Comparison of ENCODE assay signal across 23 mouse cellular contexts in the genomic region with DNA sequence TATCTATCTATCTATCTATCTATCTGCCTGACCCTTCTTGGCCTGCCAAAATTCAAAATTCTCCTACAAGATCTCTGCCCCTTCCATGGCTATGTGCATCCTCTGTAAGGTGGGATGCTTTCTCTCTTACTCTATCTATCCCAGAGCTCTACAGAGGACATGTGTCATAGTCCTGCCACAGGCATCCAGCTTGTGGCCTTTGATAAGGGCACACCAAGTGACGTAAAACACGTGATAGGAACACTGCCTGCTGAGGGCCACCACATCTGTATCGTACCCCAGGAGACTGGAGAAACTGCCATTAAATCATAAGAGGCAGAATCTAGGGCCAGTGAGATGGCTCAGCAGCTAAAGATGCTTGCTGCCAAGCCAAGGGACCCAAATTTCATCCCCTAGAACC. TPM values are rescaled to one million over a fixed set of nuclear protein-coding genes. Genes with fewer than 3 reads are reported as not detected.
DNase-seq lines count a peak whose midpoint lies in the region; ATAC-seq and TF ChIP-seq lines count a peak whose summit lies in the region.
"Had no signal": no experiment of that assay in that cellular context is flagged by ENCODE, and none has a peak within 500 bp of the region (broad histone marks: within the 10 kb centered on the region; RNA-seq: fewer than 3 reads in every experiment).

No protein-coding gene starts in this region.

- 86% methylated on average over 3 of the region's 3 CpGs for WGBS in forebrain, embryonic 12.5 days
- 88% methylated on average over 3 of the region's 3 CpGs for WGBS in forebrain, embryonic 13.5 days
- WGBS in liver, embryonic 12.5 days (ENCODE audit: insufficient replicate concordance) = 48% methylated on average over 3 of the region's 3 CpGs
- 32% methylated on average over 3 of the region's 3 CpGs for WGBS in liver, embryonic 16.5 days (ENCODE audit: insufficient replicate concordance)

- no peak for ATAC-seq in forebrain, embryonic 12.5 days (ENCODE audit: low FRiP score)
- no peak for ATAC-seq in forebrain, embryonic 13.5 days
- peak; percentile 82 for ATAC-seq in liver, embryonic 12.5 days
- peak; percentile 87 for ATAC-seq in liver, embryonic 16.5 days (ENCODE audit: low read depth)

- no peaks in the 10 kb centered on the region for H3K79me2 ChIP-seq in MEL (ENCODE audit: control insufficient read depth, insufficient read depth, low read length, poor library complexity)

- no peak overlapping the region for H3K4me3 ChIP-seq in forebrain, embryonic 12.5 days (replicated peaks)
- H3K4me3 ChIP-seq in forebrain, embryonic 13.5 days = no peak overlapping the region
- no peak overlapping the region for H3K4me3 ChIP-seq in liver, embryonic 12.5 days
- H3K4me3 ChIP-seq in MEL (ENCODE audit: control insufficient read depth in 1 of 2, insufficient read depth in 1 of 2, low read depth in 2 of 2, low read length in 2 of 2) = no peak overlapping the region
- no peak overlapping the region for H3K4me3 ChIP-seq in liver, embryonic 16.5 days (ENCODE audit: low read depth, low read length)
- H3K4me3 ChIP-seq: embryonic facial prominence, embryonic 15.5 days; heart, adult 2 months; heart, embryonic 13.5 days; neural tube, embryonic 12.5 days had no signal

- no peak for TF ChIP-seq EP300 in MEL (IDR thresholded peaks at IDR 0.05; ENCODE audit: low read depth in 1 of 2, low read length in 2 of 2)

- H3K36me3 ChIP-seq in forebrain, embryonic 12.5 days (replicated peaks) = no peaks in the 10 kb centered on the region
- peaks cover 5% of the 10 kb centered on the region; the same call in 1 of the 2 replicates for H3K36me3 ChIP-seq in forebrain, embryonic 13.5 days (ENCODE audit: poor library complexity, severe bottlenecking)
- no peaks in the 10 kb centered on the region for H3K36me3 ChIP-seq in liver, embryonic 12.5 days
- H3K36me3 ChIP-seq in MEL (ENCODE audit: control insufficient read depth in 1 of 2, insufficient read depth in 2 of 2, low read length in 2 of 2) = no peaks in the 10 kb centered on the region
- H3K36me3 ChIP-seq in liver, embryonic 16.5 days (ENCODE audit: control insufficient read depth, insufficient read depth) = no peaks in the 10 kb centered on the region
- H3K36me3 ChIP-seq: embryonic facial prominence, embryonic 15.5 days; heart, embryonic 13.5 days; neural tube, embryonic 12.5 days had no signal

- TF ChIP-seq RAD21 in MEL (IDR thresholded peaks at IDR 0.05; ENCODE audit: low read depth, low read length) = no peak

- H3K27ac ChIP-seq in forebrain, embryonic 12.5 days = 0 out of 2 replicates have a peak overlapping the region, but pooled peaks have one; percentile 21
- no peak overlapping the region for H3K27ac ChIP-seq in forebrain, embryonic 13.5 days
- H3K27ac ChIP-seq in liver, embryonic 12.5 days = no peak overlapping the region
- H3K27ac ChIP-seq in MEL (ENCODE audit: control insufficient read depth, low read depth, low read length) = no peak overlapping the region
- H3K27ac ChIP-seq in liver, embryonic 16.5 days (ENCODE audit: low read length) = no peak overlapping the region
- H3K27ac ChIP-seq: embryonic facial prominence, embryonic 15.5 days; heart, adult 2 months; heart, embryonic 13.5 days; neural tube, embryonic 12.5 days had no signal

- no peaks in the 10 kb centered on the region for H3K9me3 ChIP-seq in forebrain, embryonic 12.5 days
- no peaks in the 10 kb centered on the region for H3K9me3 ChIP-seq in forebrain, embryonic 13.5 days (replicated peaks)
- H3K9me3 ChIP-seq in liver, embryonic 12.5 days (replicated peaks) = no peaks in the 10 kb centered on the region
- H3K9me3 ChIP-seq in MEL (replicated peaks; ENCODE audit: insufficient read depth, low read length) = no peaks in the 10 kb centered on the region
- no peaks in the 10 kb centered on the region for H3K9me3 ChIP-seq in liver, embryonic 16.5 days (replicated peaks; ENCODE audit: control insufficient read depth, low read length)
- H3K9me3 ChIP-seq: embryonic facial prominence, embryonic 15.5 days; heart, embryonic 13.5 days; neural tube, embryonic 12.5 days had no signal

- no peak overlapping the region for H3K4me2 ChIP-seq in forebrain, embryonic 12.5 days
- no peak overlapping the region for H3K4me2 ChIP-seq in forebrain, embryonic 13.5 days
- H3K4me2 ChIP-seq in liver, embryonic 12.5 days = no peak overlapping the region
- no peak overlapping the region; the same call in 1 of the 2 replicates for H3K4me2 ChIP-seq in liver, embryonic 16.5 days (ENCODE audit: low read depth, low read length)
- H3K4me2 ChIP-seq: embryonic facial prominence, embryonic 15.5 days; heart, embryonic 13.5 days; neural tube, embryonic 12.5 days had no signal

- H3K27me3 ChIP-seq in forebrain, embryonic 12.5 days = no peaks in the 10 kb centered on the region
- H3K27me3 ChIP-seq in forebrain, embryonic 13.5 days = no peaks in the 10 kb centered on the region
- H3K27me3 ChIP-seq in liver, embryonic 12.5 days (replicated peaks) = peaks cover 13% of the 10 kb centered on the region
- H3K27me3 ChIP-seq in MEL (ENCODE audit: control insufficient read depth in 1 of 2, insufficient read depth in 2 of 2, low read length in 2 of 2) = peaks cover 3 to 4% of the 10 kb centered on the region in 2 experiments; a peak in 3 of 4 replicates
- H3K27me3 ChIP-seq in liver, embryonic 16.5 days (ENCODE audit: control insufficient read depth, insufficient read depth, low read depth, low read length) = peaks cover 3% of the 10 kb centered on the region; the same call in 1 of the 2 replicates
- H3K27me3 ChIP-seq: neural tube, embryonic 12.5 days had no signal

- no peak overlapping the region for H3K9ac ChIP-seq in forebrain, embryonic 12.5 days
- H3K9ac ChIP-seq in forebrain, embryonic 13.5 days = no peak overlapping the region
- no peak overlapping the region for H3K9ac ChIP-seq in liver, embryonic 12.5 days
- H3K9ac ChIP-seq in MEL (ENCODE audit: control insufficient read depth, low read depth, low read length, poor library complexity, severe bottlenecking) = no peak overlapping the region
- H3K9ac ChIP-seq in liver, embryonic 16.5 days (ENCODE audit: low read depth, low read length) = no peak overlapping the region
- H3K9ac ChIP-seq: embryonic facial prominence, embryonic 15.5 days; heart, embryonic 13.5 days; neural tube, embryonic 12.5 days had no signal

- no peak for TF ChIP-seq CTCF in MEL (IDR thresholded peaks at IDR 0.05 in 2 of 3, conservative IDR thresholded peaks at IDR 0.05 in 1 of 3; ENCODE audit: control insufficient read depth in 1 of 3, insufficient read depth in 1 of 3, low read depth in 2 of 3, low read length in 3 of 3, poor library complexity in 1 of 3, severe bottlenecking in 1 of 3)

- H3K4me1 ChIP-seq in forebrain, embryonic 12.5 days = peaks cover 37% of the 10 kb centered on the region
- peaks cover 57% of the 10 kb centered on the region for H3K4me1 ChIP-seq in forebrain, embryonic 13.5 days
- H3K4me1 ChIP-seq in liver, embryonic 12.5 days = no peaks in the 10 kb centered on the region
- no peaks in the 10 kb centered on the region for H3K4me1 ChIP-seq in MEL (ENCODE audit: control insufficient read depth in 1 of 2, insufficient read depth in 2 of 2, low read length in 2 of 2)
- H3K4me1 ChIP-seq in liver, embryonic 16.5 days (ENCODE audit: control insufficient read depth, low read depth, low read length) = no peaks in the 10 kb centered on the region
- H3K4me1 ChIP-seq: embryonic facial prominence, embryonic 15.5 days; heart, embryonic 13.5 days had no signal

- DNase-seq in liver (no peak), MEL (ENCODE audit: low read depth, low spot score) (peak; percentile 17)
- DNase-seq in lung, postnatal 36 days = no peak
- DNase-seq in thymus, adult 18-20 months = no peak
- DNase-seq: adrenal gland, postnatal 14 days; cerebellum, adult 9-11 months; gastrocnemius, postnatal 36 days; heart, adult 2 months; heart, postnatal 14 days; kidney, adult 11 months; lung, adult 18-20 months; lung, postnatal 10 days; right cerebral cortex, adult 18-20 months had no signal

- no peak for TF ChIP-seq POLR2A in MEL (IDR thresholded peaks at IDR 0.05; ENCODE audit: control insufficient read depth in 1 of 2, insufficient read depth in 1 of 2, low read depth in 1 of 2, low read length in 2 of 2, poor library complexity in 1 of 2)

TF ChIP-seq in MEL, 35 proteins besides CTCF, POLR2A, EP300 and RAD21:
- TF ChIP-seq CHD1 (IDR thresholded peaks at IDR 0.05; ENCODE audit: low read depth, low read length) = no peak
- peak; percentile 17; the same call in 1 of the 2 replicates for TF ChIP-seq TAL1 (IDR thresholded peaks at IDR 0.05; ENCODE audit: low read length)
TF ChIP-seq in MEL: peak in this region for 1.

RNA-seq across cellular contexts. Expression of a gene that starts 19.7 kb away (rescaled TPM):
- 28.6 and 30.0 TPM in 2 replicates for polyA plus RNA-seq in forebrain, embryonic 12.5 days (2016; fragmentation: Nextera tagmentation; extraction: Ambion mirVana)
- polyA plus RNA-seq in forebrain, embryonic 13.5 days (2015; fragmentation: Nextera tagmentation; extraction: Ambion mirVana) = 28.1 and 31.8 TPM in 2 replicates
- 0.08 and 0.26 TPM in 2 replicates for polyA plus RNA-seq in liver, embryonic 12.5 days (2016; fragmentation: Nextera tagmentation; extraction: Ambion mirVana)
- 0.13 and 0.19 TPM in 2 replicates for total RNA-seq in MEL (2012; rRNA removed)
- polyA plus RNA-seq in MEL (2012; ENCODE audit: insufficient read depth in 1 of 2, insufficient read length in 2 of 2, low read depth in 1 of 2, low replicate concordance in 2 of 2, missing spikeins in 1 of 2) = under 1 TPM in 1 of 2 experiments, not detected in 1; 0.57 TPM
- polyA plus RNA-seq in liver, embryonic 16.5 days (2015; fragmentation: Nextera tagmentation; extraction: Ambion mirVana) = 0.16 and 0.32 TPM in 2 replicates
- total RNA-seq: gastrocnemius, postnatal 36 days; megakaryocyte, adult 5-6 weeks had no signal

RNA-seq across cellular contexts. Expression of a gene that starts 41.4 kb away (rescaled TPM):
- polyA plus RNA-seq in forebrain, embryonic 12.5 days (2016; fragmentation: Nextera tagmentation; extraction: Ambion mirVana) = 1.1 and 1.4 TPM in 2 replicates
- polyA plus RNA-seq in forebrain, embryonic 13.5 days (2015; fragmentation: Nextera tagmentation; extraction: Ambion mirVana) = 1.7 and 1.9 TPM in 2 replicates
- polyA plus RNA-seq in liver, embryonic 12.5 days (2016; fragmentation: Nextera tagmentation; extraction: Ambion mirVana) = not detected in 2 replicates
- not detected in 2 replicates for total RNA-seq in MEL (2012; rRNA removed)
- polyA plus RNA-seq in MEL (2012; ENCODE audit: insufficient read depth in 1 of 2, insufficient read length in 2 of 2, low read depth in 1 of 2, low replicate concordance in 2 of 2, missing spikeins in 1 of 2) = not detected
- polyA plus RNA-seq in liver, embryonic 16.5 days (2015; fragmentation: Nextera tagmentation; extraction: Ambion mirVana) = not detected in 2 replicates
- total RNA-seq: common myeloid progenitor, adult 5-6 weeks; megakaryocyte, adult 5-6 weeks had no signal
- polyA plus RNA-seq: thymus, postnatal 0 days had no signal

Comparison
In these comparisons a context has a peak if more than half of its experiments do, and no peak if none do; other contexts are left out.
1. ATAC-seq: peak in liver, embryonic 12.5 days (single experiment) and liver, embryonic 16.5 days (single experiment); none in forebrain, embryonic 12.5 days (single experiment) and forebrain, embryonic 13.5 days (single experiment).
2. RNA of a gene that starts 19.7 kb away (polyA plus RNA-seq): 28.6 to 30.0 TPM in forebrain, embryonic 12.5 days and 28.1 to 31.8 TPM in forebrain, embryonic 13.5 days; 0.57 TPM in MEL, 0.16 to 0.32 TPM in liver, embryonic 16.5 days and 0.08 to 0.26 TPM in liver, embryonic 12.5 days; every median in the first group is over 10 times any median in the second.